Mouse (Mus musculus) frontal cortex, adult 2 months (tissue): ENCODE data around the gene Nkx1-2. TPM values are rescaled to one million over a fixed set of nuclear protein-coding genes. Genes with fewer than 3 reads are reported as not detected.

Experiments
- DNase-seq, 2 experiments: peaks; one replicate each; pipeline ENCODE4 v3.0.0; 2022; ENCODE audit warnings: low spot score in 1 of 2; ENCODE audit errors: extremely low spot score in 1 of 2
- polyA plus RNA-seq: library from polyadenylated mRNA; depleted of rRNA; stranded (reverse); fragments of >200 nt; gene quantifications from 2 replicates; pipeline ENCODE4 v1.2.3, GENCODE M21; 2012; rRNA removed

Gene Nkx1-2
- polyA plus RNA-seq = 0.10 and 0.13 TPM in 2 replicates

- DNase-seq = no peak
Measured at GRCm38 (mm10) chr7:132599071-132599975, at the start of gene Nkx1-2. Gene Nkx1-2 (minus strand): TSS chr7:132599637.

DNA sequence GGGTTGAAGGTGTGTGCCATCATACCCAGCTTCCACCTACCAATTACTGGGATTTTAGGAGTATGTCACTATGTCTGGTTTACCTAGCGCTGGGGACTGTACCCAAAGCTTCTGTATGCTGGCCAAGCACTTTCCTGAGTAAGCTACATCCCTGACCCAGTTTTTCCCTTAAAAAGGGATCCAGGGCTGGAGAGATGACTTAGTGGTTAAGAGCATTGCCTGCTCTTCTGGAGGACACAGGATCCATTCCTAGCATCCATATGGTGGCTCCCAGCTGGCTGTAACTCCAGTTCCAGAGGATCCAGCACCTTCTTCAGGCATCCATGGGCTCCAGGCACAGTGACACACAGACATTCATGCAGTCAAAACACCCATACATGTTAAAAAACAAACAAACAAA is 47.1 kb upstream of the Nkx1-2 start:
- DNase-seq = no peak

GRCm38 (mm10) chr7:132644605-132645279 is 45.3 kb upstream of the Nkx1-2 start:
- no peak for DNase-seq

- DNase-seq = no peak
Measured at GRCm38 (mm10) chr7:132641606-132642005, 42.2 kb upstream of the Nkx1-2 start.

DNA sequence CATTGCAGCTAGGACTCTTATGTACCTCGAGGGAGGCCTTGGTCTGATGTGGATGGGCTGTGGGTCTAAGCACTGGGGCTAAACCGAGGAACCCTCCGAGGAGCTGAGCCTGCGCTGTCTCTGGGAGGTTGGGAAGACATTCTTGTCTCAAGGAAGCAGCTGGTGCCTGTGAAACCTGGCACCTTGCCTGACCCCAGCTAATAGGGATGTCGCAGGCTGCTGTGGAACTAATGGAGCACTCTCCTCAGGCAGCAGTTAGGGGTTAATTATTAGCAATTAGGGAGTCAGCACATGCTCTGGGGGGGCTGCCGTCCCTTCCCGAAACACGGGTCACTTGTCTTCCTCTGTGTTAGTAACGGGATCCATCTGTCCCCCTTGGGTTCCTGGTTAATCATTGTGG is 41.5 kb upstream of the Nkx1-2 start:
- DNase-seq = no peak

- peak in 1 of 2 experiments; percentile 86 for DNase-seq
Measured at GRCm38 (mm10) chr7:132638446-132639087, 39.1 kb upstream of the Nkx1-2 start.

DNA sequence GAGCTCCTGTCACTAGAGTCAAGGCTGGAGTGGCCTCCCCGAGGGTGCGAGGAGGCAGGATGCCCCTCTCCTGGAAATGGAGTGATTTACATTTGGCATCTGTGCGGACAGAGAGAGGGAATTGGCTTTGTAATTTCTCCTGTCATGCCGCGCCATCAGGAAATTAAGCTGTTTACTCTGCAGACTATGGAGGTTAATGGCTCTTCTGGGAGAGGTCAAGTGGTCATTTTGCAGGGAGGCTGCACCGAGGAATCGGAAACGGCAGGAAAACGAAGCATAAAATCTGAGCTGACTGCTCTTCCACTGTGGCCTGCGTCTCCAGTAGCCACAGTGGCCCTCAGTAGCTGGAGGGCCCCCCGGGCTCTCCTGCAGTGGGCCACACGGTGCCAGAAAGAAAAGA is 37.9 kb upstream of the Nkx1-2 start:
- DNase-seq = no peak

GRCm38 (mm10) chr7:132631313-132631712 is 31.9 kb upstream of the Nkx1-2 start:
- DNase-seq = peak in 1 of 2 experiments; percentile 73

DNA sequence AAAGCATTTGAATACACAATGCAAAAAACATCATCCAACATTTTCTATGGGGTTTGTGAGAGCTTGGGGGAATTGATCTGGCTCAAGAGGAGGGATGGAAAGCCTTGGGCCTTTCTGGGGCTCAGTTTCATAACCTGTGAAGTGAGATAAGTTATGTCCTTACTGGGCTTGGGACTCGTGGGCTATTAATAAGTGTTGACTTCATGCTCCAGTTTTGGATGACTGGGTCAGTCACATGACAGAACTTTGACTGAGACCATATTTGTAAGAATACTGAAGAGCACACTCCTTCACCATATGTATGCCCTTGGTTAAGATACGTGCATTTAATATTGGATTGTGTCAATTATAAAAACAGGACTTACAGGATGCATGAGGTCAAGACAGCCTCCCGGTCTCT is 28.0 kb upstream of the Nkx1-2 start:
- DNase-seq = no peak

DNA sequence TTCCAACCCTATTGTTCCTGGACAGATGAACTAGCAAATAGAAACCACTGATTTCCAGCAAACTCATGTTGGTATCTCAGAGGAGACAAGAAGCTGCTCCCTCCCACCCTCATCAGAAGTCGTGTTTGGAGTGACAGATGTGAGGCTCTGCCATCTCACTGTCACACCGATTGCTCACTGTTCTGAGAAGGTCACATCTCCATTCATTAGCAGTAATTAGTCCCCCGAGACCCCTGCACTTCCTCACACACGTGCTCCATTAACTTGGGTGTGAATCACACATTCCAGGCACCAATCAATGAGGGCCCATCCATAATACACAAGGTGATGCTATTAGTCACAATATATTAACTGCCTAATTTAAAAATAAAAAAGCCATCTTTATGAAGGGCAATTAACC is 26.7 kb upstream of the Nkx1-2 start:
- no peak for DNase-seq

DNA sequence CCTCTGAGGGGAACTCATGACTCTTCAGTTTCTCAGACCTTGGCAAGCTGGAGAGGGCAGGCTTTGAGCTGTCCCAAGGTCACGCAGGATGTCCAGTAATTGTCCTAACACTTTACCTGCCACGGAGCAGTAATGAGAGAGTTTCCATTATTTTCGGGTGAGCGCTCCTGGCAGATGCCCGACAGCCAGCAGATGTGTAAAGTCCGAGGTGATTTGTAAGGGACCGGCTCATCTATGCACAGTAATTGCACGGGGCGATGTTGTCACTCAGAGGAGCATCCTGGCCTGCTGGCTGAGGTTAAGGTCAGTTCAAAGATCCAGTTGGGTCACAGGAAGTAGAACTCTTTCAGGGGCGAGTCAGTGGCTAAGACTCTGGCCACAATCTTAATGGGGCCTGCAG is 24.7 kb upstream of the Nkx1-2 start:
- DNase-seq = no peak

DNA sequence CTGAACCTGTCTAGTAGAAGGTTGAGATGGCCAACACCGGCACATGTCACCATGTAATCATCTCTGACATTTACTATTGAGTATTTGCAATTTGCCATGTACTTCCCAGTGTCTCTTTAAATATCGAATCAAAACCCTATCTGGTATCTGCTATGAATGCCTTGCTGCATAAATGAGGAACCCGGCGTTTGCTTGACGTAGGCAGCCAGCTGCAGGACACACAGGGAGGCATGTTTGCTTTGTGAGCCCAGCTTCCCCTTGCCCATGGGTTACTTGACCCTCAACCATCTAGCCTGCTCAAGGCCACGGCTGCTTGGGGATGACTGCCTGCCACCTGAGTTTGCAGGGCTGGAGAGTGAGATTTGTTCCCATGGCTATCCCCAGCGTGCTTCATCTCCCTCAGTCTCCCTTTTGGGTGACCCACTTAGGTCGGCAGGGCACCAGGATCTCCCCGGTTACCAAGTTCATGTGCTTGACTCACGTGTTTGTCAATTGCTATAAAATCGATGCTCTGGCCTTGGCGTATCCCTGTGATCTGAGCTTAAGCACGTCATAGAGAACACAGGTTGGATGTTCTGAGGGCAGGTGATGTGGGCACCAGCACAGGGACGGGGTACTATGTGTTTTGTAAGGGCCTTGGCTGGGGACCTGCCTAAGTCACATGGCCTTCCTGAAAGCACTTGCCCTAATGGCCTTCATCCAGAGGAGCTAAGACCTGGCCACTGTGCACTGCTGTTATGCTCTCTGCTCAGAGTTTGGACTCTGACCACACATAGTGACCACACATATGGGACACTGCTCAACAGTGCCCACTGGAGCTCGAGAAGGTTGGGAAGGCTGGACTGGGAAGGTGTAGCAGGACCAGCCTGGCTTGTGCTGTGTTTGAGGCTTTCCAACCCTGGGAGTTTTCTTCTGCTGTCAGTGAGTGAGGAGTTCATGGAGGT is 20.8 kb upstream of the Nkx1-2 start:
- DNase-seq = no peak

GRCm38 (mm10) chr7:132619549-132619948 is 20.1 kb upstream of the Nkx1-2 start:
- no peak for DNase-seq

DNA sequence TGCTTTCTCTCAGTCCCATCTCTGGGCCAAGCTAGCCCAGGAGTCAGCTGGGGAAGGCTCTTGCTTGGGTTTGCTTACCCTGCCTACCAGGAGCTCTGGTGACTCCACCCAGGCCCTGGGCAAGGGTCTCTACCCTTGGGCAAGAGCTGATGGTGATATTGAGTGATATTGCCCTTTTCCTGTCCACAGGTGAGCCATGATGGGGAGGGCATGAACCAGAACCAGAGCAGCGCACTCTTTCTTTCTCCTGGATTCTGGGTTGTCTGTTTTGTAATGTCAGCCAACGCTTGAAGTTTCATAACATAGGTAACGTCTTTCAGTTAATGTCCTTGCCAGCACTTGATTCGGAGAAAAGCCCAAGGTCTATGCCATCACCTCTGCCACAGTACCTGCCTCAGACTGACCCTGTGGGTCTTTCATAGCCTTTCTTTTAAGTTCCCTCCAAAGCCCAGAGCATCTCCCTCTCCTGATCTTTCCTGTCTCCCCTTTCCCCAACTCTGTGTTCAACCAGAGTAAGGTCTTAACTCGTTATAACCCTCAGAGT is 17.7 kb upstream of the Nkx1-2 start:
- DNase-seq = no peak

DNA sequence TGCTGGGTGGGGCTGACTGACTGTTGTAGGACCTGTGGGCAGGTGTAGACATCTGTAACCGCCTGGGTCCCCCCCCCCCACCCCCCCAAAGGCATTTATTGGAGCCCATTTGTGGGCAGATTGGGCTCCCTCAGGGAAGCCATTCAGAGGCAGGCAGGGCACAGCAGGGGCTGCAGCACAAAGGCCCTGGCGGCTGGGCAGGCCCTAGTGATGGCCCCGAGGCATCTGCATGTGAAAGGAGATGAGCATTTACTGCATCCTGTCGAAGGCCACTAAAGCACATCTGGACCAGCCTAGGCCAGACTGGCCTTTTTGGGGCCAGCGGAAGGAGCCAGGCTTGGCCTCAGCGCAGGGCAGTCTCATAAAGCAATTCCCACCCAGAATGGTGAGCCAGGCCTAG is 17.0 kb upstream of the Nkx1-2 start:
- DNase-seq = no peak

- no peak for DNase-seq
Measured at GRCm38 (mm10) chr7:132615346-132615745, 15.9 kb upstream of the Nkx1-2 start.

DNA sequence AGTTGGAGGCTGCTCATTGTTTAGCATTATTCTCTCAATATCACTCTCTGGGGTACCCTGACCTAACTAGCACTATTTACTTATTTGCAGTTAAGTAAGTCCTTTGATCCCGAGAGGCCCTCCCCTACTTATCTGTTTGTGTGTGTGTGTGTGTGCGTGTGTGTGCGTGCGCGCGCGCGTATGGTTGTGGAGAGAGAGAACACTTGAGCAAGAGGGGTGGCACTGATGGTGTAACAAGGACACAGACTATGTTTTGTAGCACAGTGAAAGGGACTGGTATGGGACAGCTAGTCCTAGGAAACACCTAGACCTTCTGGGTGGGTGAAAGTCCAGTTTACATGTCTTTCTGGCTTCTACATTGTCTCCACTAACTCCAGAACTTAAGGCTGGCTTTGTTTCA is 12.1 kb upstream of the Nkx1-2 start:
- DNase-seq = no peak

GRCm38 (mm10) chr7:132610468-132611318 is 11.3 kb upstream of the Nkx1-2 start, which contains the start of gene Lhpp:
Gene Lhpp (plus strand): TSS chr7:132610638.
- peak; percentile 10 to 80 for DNase-seq
